Mouse (Mus musculus) MEL (cell line): ENCODE data around the gene Gm9817.

Source experiments
- CHD2 ChIP-seq: IDR thresholded peaks from 2 replicates; pipeline ENCODE4 v1.6.1; 2011; ENCODE audit warnings: low read length, improper control_type of control experiment
- CTCF ChIP-seq, 3 experiments: IDR thresholded peaks in 2 of 3; conservative IDR thresholded peaks in 1 of 3; 2 replicates each; pipeline ENCODE4 v1.5.1; 2011 to 2012; ENCODE audit warnings: low read length in 3 of 3, low read depth in 2 of 3, mild to moderate bottlenecking in 2 of 3, improper control_type of control experiment in 1 of 3, inconsistent platforms in 1 of 3, mixed read lengths in 1 of 3, moderate library complexity in 1 of 3; ENCODE audit not compliant: control insufficient read depth in 1 of 3, insufficient read depth in 1 of 3, poor library complexity in 1 of 3, severe bottlenecking in 1 of 3
- EP300 ChIP-seq, 2 experiments: IDR thresholded peaks; 2 replicates each; pipeline ENCODE4 v1.6.1; 2011; ENCODE audit warnings: improper control_type of control experiment in 2 of 2, low read length in 2 of 2, low read depth in 1 of 2, mild to moderate bottlenecking in 1 of 2
- MAX ChIP-seq: IDR thresholded peaks from 2 replicates; pipeline ENCODE4 v1.6.1; 2011; ENCODE audit warnings: low read length, improper control_type of control experiment
- MYC ChIP-seq: IDR thresholded peaks from 2 replicates; pipeline ENCODE4 v1.6.1; 2011; ENCODE audit warnings: low read depth, mild to moderate bottlenecking, low read length, improper control_type of control experiment, moderate library complexity
- POLR2A ChIP-seq, 2 experiments: IDR thresholded peaks; 2 replicates each; pipeline ENCODE4 v1.6.1; 2011 to 2012; ENCODE audit warnings: low read length in 2 of 2, mild to moderate bottlenecking in 2 of 2, control low read depth in 1 of 2, improper control_type of control experiment in 1 of 2, low read depth in 1 of 2, moderate library complexity in 1 of 2; ENCODE audit not compliant: control insufficient read depth in 1 of 2, insufficient read depth in 1 of 2, poor library complexity in 1 of 2
- POLR2AphosphoS5 ChIP-seq: IDR thresholded peaks from 2 replicates; pipeline ENCODE4 v1.6.1; 2012; ENCODE audit warnings: low read depth, borderline replicate concordance, mild to moderate bottlenecking, inconsistent platforms, low read length, moderate library complexity, mixed read lengths
- USF1 ChIP-seq: IDR thresholded peaks from 2 replicates; pipeline ENCODE4 v1.6.1; 2014; ENCODE audit warnings: low read depth, mild to moderate bottlenecking, inconsistent platforms, low read length, improper control_type of control experiment, moderate library complexity

DNA sequence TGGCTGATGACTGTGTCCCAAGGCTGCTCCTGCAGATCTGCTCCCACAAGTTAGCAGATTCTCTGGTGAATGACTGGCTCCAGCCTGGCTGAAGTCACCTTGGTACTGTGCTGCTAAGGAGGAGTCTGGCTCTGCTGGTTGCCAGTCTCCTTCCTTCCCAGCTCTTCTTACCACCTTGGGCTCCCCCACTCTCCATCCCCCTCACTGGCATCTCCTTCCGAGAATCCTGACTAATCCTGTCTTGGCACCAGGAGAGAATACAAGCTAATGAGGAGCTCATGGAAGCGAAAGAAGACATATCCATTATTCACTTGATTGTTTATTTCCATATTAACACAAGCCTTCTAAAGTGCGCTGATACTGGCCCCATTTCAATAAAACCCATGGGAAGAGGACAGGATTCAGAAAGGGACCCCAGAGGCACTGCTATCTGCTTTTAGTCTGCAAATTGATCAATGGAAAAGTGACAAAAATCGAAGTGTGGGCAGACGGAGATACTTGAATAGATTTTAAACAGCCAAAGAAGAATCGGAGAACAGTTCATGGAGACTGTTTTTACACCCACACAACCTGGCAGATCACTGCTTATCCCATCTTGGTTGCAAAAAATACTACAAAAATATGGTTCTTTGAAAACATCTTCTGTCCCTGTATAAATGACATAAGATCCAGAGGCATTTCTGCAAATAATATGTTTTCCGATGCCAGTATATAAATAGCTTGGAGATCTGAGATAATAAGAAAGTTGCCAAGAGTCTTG lies 29.1 kb upstream of the Gm9817 start:
- TF ChIP-seq POLR2AphosphoS5 (no peak), POLR2A (IDR thresholded peaks at IDR 0.05; ENCODE audit: control insufficient read depth in 1 of 2, insufficient read depth in 1 of 2, low read depth in 1 of 2, low read length in 2 of 2, poor library complexity in 1 of 2) (no peak), USF1 (no peak), MAX (no peak), EP300 (IDR thresholded peaks at IDR 0.05; ENCODE audit: low read depth in 1 of 2, low read length in 2 of 2) (no peak), MYC (no peak), CHD2 (no peak), CTCF (IDR thresholded peaks at IDR 0.05 in 2 of 3, conservative IDR thresholded peaks at IDR 0.05 in 1 of 3; ENCODE audit: control insufficient read depth in 1 of 3, insufficient read depth in 1 of 3, low read depth in 2 of 3, low read length in 3 of 3, poor library complexity in 1 of 3, severe bottlenecking in 1 of 3) (no peak)
